In genomic region chr12:80687788-80688211, GRCm38 (mm10) we compare ENCODE assay signal across 8 mouse cellular contexts. TPM values are rescaled to one million over a fixed set of nuclear protein-coding genes. Genes with fewer than 3 reads are reported as not detected.
DNase-seq lines count a peak whose midpoint lies in the region; ATAC-seq and TF ChIP-seq lines count a peak whose summit lies in the region.

No protein-coding gene starts in this region.

- TF ChIP-seq CTCF in CH12.LX (conservative IDR thresholded peaks at IDR 0.05 in 1 of 2, IDR thresholded peaks at IDR 0.05 in 1 of 2; ENCODE audit: low read depth in 2 of 2, low read length in 2 of 2), result no peak

- H3K4me1 ChIP-seq in hindbrain, embryonic 16.5 days (ENCODE audit: control insufficient read depth, insufficient read depth, low read depth, low read length), result peaks cover 8% of the 10 kb centered on the region
- H3K4me1 ChIP-seq in hindbrain, embryonic 12.5 days, result peaks cover 22% of the 10 kb centered on the region
- peaks cover 3 to 7% of the 10 kb centered on the region in 2 experiments; a peak in 1 of 4 replicates for H3K4me1 ChIP-seq in CH12.LX (ENCODE audit: control insufficient read depth in 1 of 2, insufficient read depth in 2 of 2)
- H3K4me1 ChIP-seq in heart, embryonic 16.5 days (ENCODE audit: control insufficient read depth, insufficient read depth, low read length), result peaks cover 8% of the 10 kb centered on the region

- WGBS in hindbrain, embryonic 16.5 days, result 52% methylated on average over 10 of the region's 10 CpGs
- 84% methylated on average over 10 of the region's 10 CpGs for WGBS in hindbrain, embryonic 12.5 days
- 25% methylated on average over 10 of the region's 10 CpGs for WGBS in heart, embryonic 16.5 days

- H3K4me3 ChIP-seq in hindbrain, embryonic 16.5 days (ENCODE audit: low read length), result no peak overlapping the region
- no peak overlapping the region for H3K4me3 ChIP-seq in hindbrain, embryonic 12.5 days
- no peak overlapping the region for H3K4me3 ChIP-seq in CH12.LX (replicated peaks in 1 of 3; ENCODE audit: low read depth in 2 of 3, low read length in 2 of 3, poor library complexity in 1 of 3)
- H3K4me3 ChIP-seq in heart, embryonic 16.5 days (ENCODE audit: low read length), result no peak overlapping the region

- peak; percentile 56; the same call in 1 of the 2 replicates for ATAC-seq in hindbrain, embryonic 16.5 days
- no peak for ATAC-seq in hindbrain, embryonic 12.5 days (ENCODE audit: low FRiP score)
- ATAC-seq in heart, embryonic 16.5 days (replicated peaks; ENCODE audit: extremely low read depth, insufficient read depth, low FRiP score), result peak; percentile 73
- ATAC-seq in CD4-positive, CD25-positive, alpha-beta regulatory T cell, adult 4 months, result no peak

- H3K4me2 ChIP-seq in hindbrain, embryonic 16.5 days (ENCODE audit: low read length), result peak overlapping the region; percentile 24; the same call in 1 of the 2 replicates
- no peak overlapping the region for H3K4me2 ChIP-seq in hindbrain, embryonic 12.5 days (replicated peaks)
- H3K4me2 ChIP-seq in CH12.LX (ENCODE audit: insufficient read depth, low read depth, poor library complexity, severe bottlenecking), result no peak overlapping the region
- H3K4me2 ChIP-seq in heart, embryonic 16.5 days (ENCODE audit: low read depth, low read length), result peak overlapping the region; percentile 46

- no peaks in the 10 kb centered on the region for H3K36me3 ChIP-seq in hindbrain, embryonic 16.5 days (ENCODE audit: control insufficient read depth, insufficient read depth, low read length)
- H3K36me3 ChIP-seq in hindbrain, embryonic 12.5 days, result no peaks in the 10 kb centered on the region
- peaks cover 0 to 1% of the 10 kb centered on the region in 2 experiments for H3K36me3 ChIP-seq in CH12.LX (replicated peaks in 1 of 2; ENCODE audit: control insufficient read depth in 1 of 2, insufficient read depth in 1 of 2, low read length in 1 of 2)
- H3K36me3 ChIP-seq in heart, embryonic 16.5 days (ENCODE audit: control insufficient read depth, insufficient read depth), result no peaks in the 10 kb centered on the region

- no peak overlapping the region for H3K9ac ChIP-seq in hindbrain, embryonic 16.5 days (ENCODE audit: low read depth, low read length)
- H3K9ac ChIP-seq in hindbrain, embryonic 12.5 days, result no peak overlapping the region
- H3K9ac ChIP-seq in CH12.LX (ENCODE audit: insufficient read depth, low read depth), result no peak overlapping the region
- no peak overlapping the region for H3K9ac ChIP-seq in heart, embryonic 16.5 days (ENCODE audit: low read length)

- no peaks in the 10 kb centered on the region for H3K9me3 ChIP-seq in hindbrain, embryonic 16.5 days (ENCODE audit: control insufficient read depth, low read length)
- no peaks in the 10 kb centered on the region for H3K9me3 ChIP-seq in hindbrain, embryonic 12.5 days (replicated peaks)
- H3K9me3 ChIP-seq in CH12.LX (replicated peaks; ENCODE audit: low read length), result no peaks in the 10 kb centered on the region
- H3K9me3 ChIP-seq in heart, embryonic 16.5 days (replicated peaks; ENCODE audit: control insufficient read depth, low read length), result no peaks in the 10 kb centered on the region

- TF ChIP-seq RAD21 in CH12.LX (IDR thresholded peaks at IDR 0.05; ENCODE audit: low read depth, low read length), result no peak

- in situ Hi-C loops in CH12.LX (cut with MboI; ENCODE audit: low pct_ligation_motif_present, low pct_unique_long_range_greater_than_20kb, low sequenced_read_pairs), result no loop called here

- H3K27ac ChIP-seq in hindbrain, embryonic 16.5 days (ENCODE audit: low read depth, low read length), result no peak overlapping the region
- no peak overlapping the region for H3K27ac ChIP-seq in hindbrain, embryonic 12.5 days
- H3K27ac ChIP-seq in CH12.LX (ENCODE audit: insufficient read depth, low read depth), result no peak overlapping the region
- H3K27ac ChIP-seq in heart, embryonic 16.5 days (ENCODE audit: low read length), result 0 out of 2 replicates have a peak overlapping the region, but pooled peaks have one; percentile 10

- peak; percentile 1 for DNase-seq in CH12.LX (ENCODE audit: extremely low read depth)
- peak; percentile 68 to 70 for DNase-seq in adrenal gland, postnatal 36 days
- peak; percentile 22 for DNase-seq in ovary, postnatal 14 days (ENCODE audit: low spot score)
- DNase-seq in spleen, postnatal 36 days (ENCODE audit: low spot score in 2 of 2), result no peak

- TF ChIP-seq POLR2A in CH12.LX (IDR thresholded peaks at IDR 0.05; ENCODE audit: low read depth, low read length), result no peak

- H3K27me3 ChIP-seq in hindbrain, embryonic 16.5 days (replicated peaks; ENCODE audit: control insufficient read depth, insufficient read depth, low read length), result peaks cover 6% of the 10 kb centered on the region
- H3K27me3 ChIP-seq in hindbrain, embryonic 12.5 days, result peaks cover 26% of the 10 kb centered on the region
- peaks cover 3% of the 10 kb centered on the region for H3K27me3 ChIP-seq in CH12.LX (replicated peaks)
- H3K27me3 ChIP-seq in heart, embryonic 16.5 days (ENCODE audit: control insufficient read depth, insufficient read depth, low read length), result peaks cover 8% of the 10 kb centered on the region

- TF ChIP-seq EP300 in CH12.LX (IDR thresholded peaks at IDR 0.05; ENCODE audit: low read length), result no peak

- dilution Hi-C loops in CH12.LX (cut with MboI; ENCODE audit: extremely low pct_ligation_motif_present, extremely low pct_unique_long_range_greater_than_20kb, low sequenced_read_pairs), result no loop called here

- no peaks in the 10 kb centered on the region for H3K79me2 ChIP-seq in CH12.LX (replicated peaks; ENCODE audit: control insufficient read depth, extremely low read depth, insufficient read depth, poor library complexity, severe bottlenecking)

TF ChIP-seq in CH12.LX, 34 proteins besides CTCF, POLR2A, EP300 and RAD21:
- TF ChIP-seq JUN (IDR thresholded peaks at IDR 0.05; ENCODE audit: insufficient read depth, low read depth, low read length), result no peak

RNA-seq across cellular contexts. Expression of gene Plekhd1, which starts 4.6 kb away (rescaled TPM):
- polyA plus RNA-seq in hindbrain, embryonic 16.5 days (2015; fragmentation: Nextera tagmentation; extraction: Ambion mirVana), result 6.8 and 7.0 TPM in 2 replicates
- polyA plus RNA-seq in hindbrain, embryonic 12.5 days (2016; fragmentation: Nextera tagmentation; extraction: Ambion mirVana), result 1.7 and 2.0 TPM in 2 replicates
- total RNA-seq in CH12.LX (2012; rRNA removed) (0.08 TPM in 1 of 2 replicates, not detected in the other), CH12.LX (2014; rRNA removed) (not detected in 2 replicates)
- 0.34 TPM in 1 of 2 replicates, not detected in the other for polyA plus RNA-seq in CH12.LX (2012; ENCODE audit: insufficient read length, low read depth)
- total RNA-seq in adrenal gland, postnatal 36 days (2021), result not detected
- polyA plus RNA-seq in heart, embryonic 16.5 days (2015; fragmentation: Nextera tagmentation; extraction: Ambion mirVana), result 0.28 and 0.65 TPM in 2 replicates
- polyA plus RNA-seq in CD4-positive, CD25-positive, alpha-beta regulatory T cell, adult 4 months (2017; shearing (Covaris generic)), result under 1 TPM; 0.28 to 0.90 TPM

RNA-seq across cellular contexts. Expression of gene Erh, which starts 43.7 kb away (rescaled TPM):
- 251 and 253 TPM in 2 replicates for polyA plus RNA-seq in hindbrain, embryonic 16.5 days (2015; fragmentation: Nextera tagmentation; extraction: Ambion mirVana)
- polyA plus RNA-seq in hindbrain, embryonic 12.5 days (2016; fragmentation: Nextera tagmentation; extraction: Ambion mirVana), result 259 and 299 TPM in 2 replicates
- total RNA-seq in CH12.LX (2012; rRNA removed), result 227 and 298 TPM in 2 replicates
- 306 and 315 TPM in 2 replicates for total RNA-seq in CH12.LX (2014; rRNA removed)
- 229 and 306 TPM in 2 replicates for polyA plus RNA-seq in CH12.LX (2012; ENCODE audit: insufficient read length, low read depth)
- 10 to 100 TPM; 47.4 to 56.1 TPM for total RNA-seq in adrenal gland, postnatal 36 days (2021)
- 157 and 171 TPM in 2 replicates for polyA plus RNA-seq in heart, embryonic 16.5 days (2015; fragmentation: Nextera tagmentation; extraction: Ambion mirVana)
- polyA plus RNA-seq in CD4-positive, CD25-positive, alpha-beta regulatory T cell, adult 4 months (2017; shearing (Covaris generic)), result 100 to 1,000 TPM; 129 to 141 TPM

RNA-seq across cellular contexts. Expression of gene Slc39a9, which starts 44.1 kb away (rescaled TPM):
- 23.8 and 26.7 TPM in 2 replicates for polyA plus RNA-seq in hindbrain, embryonic 16.5 days (2015; fragmentation: Nextera tagmentation; extraction: Ambion mirVana)
- 29.0 and 30.1 TPM in 2 replicates for polyA plus RNA-seq in hindbrain, embryonic 12.5 days (2016; fragmentation: Nextera tagmentation; extraction: Ambion mirVana)
- 8.0 and 8.7 TPM in 2 replicates for total RNA-seq in CH12.LX (2012; rRNA removed)
- total RNA-seq in CH12.LX (2014; rRNA removed), result 7.8 and 9.1 TPM in 2 replicates
- polyA plus RNA-seq in CH12.LX (2012; ENCODE audit: insufficient read length, low read depth), result 17.1 and 22.5 TPM in 2 replicates
- 10 to 100 TPM; 41.8 to 57.6 TPM for total RNA-seq in adrenal gland, postnatal 36 days (2021)
- polyA plus RNA-seq in heart, embryonic 16.5 days (2015; fragmentation: Nextera tagmentation; extraction: Ambion mirVana), result 17.5 and 17.6 TPM in 2 replicates
- polyA plus RNA-seq in CD4-positive, CD25-positive, alpha-beta regulatory T cell, adult 4 months (2017; shearing (Covaris generic)), result 10 to 100 TPM; 20.6 to 32.1 TPM

Comparison
In these comparisons a context has a peak if more than half of its experiments do, and no peak if none do; other contexts are left out.
1. ATAC-seq: peak in hindbrain, embryonic 16.5 days (single experiment) and heart, embryonic 16.5 days (single experiment); none in hindbrain, embryonic 12.5 days (single experiment) and CD4-positive, CD25-positive, alpha-beta regulatory T cell, adult 4 months (single experiment).
2. H3K4me2 ChIP-seq: peak in hindbrain, embryonic 16.5 days (single experiment) and heart, embryonic 16.5 days (single experiment); none in hindbrain, embryonic 12.5 days (single experiment) and CH12.LX (single experiment).
3. DNase-seq: peak in CH12.LX (single experiment), adrenal gland, postnatal 36 days (2 of 2) and ovary, postnatal 14 days (single experiment); none in spleen, postnatal 36 days (0 of 2).